8 mouse cellular contexts compared by ENCODE assay signal in the genomic region with DNA sequence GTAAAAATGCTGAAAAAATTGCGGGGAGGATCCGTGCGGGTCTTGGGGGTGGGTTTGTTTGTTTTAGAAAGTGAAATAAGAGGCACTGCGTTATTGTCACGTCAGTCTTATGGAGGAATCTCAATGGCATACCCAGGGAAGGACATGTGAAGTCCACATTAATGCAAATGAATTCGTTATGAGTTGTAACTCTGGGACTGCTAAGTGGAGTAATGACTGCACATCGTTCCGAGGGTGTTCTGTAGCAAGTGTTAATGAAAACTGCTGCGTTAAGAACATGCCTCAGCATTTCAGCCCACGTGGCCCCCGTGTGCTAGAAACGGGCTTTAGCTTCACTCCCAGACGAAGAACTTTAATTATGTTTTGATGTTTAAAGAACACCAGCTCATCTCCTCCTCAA. TPM values are rescaled to one million over a fixed set of nuclear protein-coding genes. Genes with fewer than 3 reads are reported as not detected.
DNase-seq lines count a peak whose midpoint lies in the region; ATAC-seq and TF ChIP-seq lines count a peak whose summit lies in the region.
"Had no signal": no experiment of that assay in that cellular context is flagged by ENCODE, and none has a peak within 500 bp of the region (broad histone marks: within the 10 kb centered on the region; RNA-seq: fewer than 3 reads in every experiment).

No protein-coding gene starts in this region.

- H3K27ac ChIP-seq in stomach, embryonic 15.5 days: peak overlapping the region; percentile 51; the same call in 1 of the 2 replicates
- no peak overlapping the region for H3K27ac ChIP-seq in stomach, postnatal 0 days (replicated peaks)
- peak overlapping the region; percentile 55; the same call in 1 of the 2 replicates for H3K27ac ChIP-seq in forebrain, embryonic 15.5 days (replicated peaks)
- no peak overlapping the region for H3K27ac ChIP-seq in midbrain, embryonic 11.5 days (ENCODE audit: low read depth, low read length)

- H3K4me3 ChIP-seq in stomach, embryonic 15.5 days (replicated peaks): no peak overlapping the region
- no peak overlapping the region for H3K4me3 ChIP-seq in stomach, postnatal 0 days (ENCODE audit: low read depth, low read length)
- peak overlapping the region; percentile 11 for H3K4me3 ChIP-seq in forebrain, embryonic 15.5 days
- no peak overlapping the region for H3K4me3 ChIP-seq in midbrain, embryonic 11.5 days (ENCODE audit: low read depth, low read length)

- no peak for TF ChIP-seq EP300 in stomach, postnatal 0 days (optimal IDR thresholded peaks at IDR 0.05)

- H3K4me1 ChIP-seq in stomach, embryonic 15.5 days: peaks cover 62% of the 10 kb centered on the region
- H3K4me1 ChIP-seq in stomach, postnatal 0 days (replicated peaks; ENCODE audit: control insufficient read depth, insufficient read depth): peaks cover 9% of the 10 kb centered on the region
- H3K4me1 ChIP-seq in forebrain, embryonic 15.5 days: peaks cover 71% of the 10 kb centered on the region
- H3K4me1 ChIP-seq in midbrain, embryonic 11.5 days (ENCODE audit: control insufficient read depth, insufficient read depth, low read length): peaks cover 62% of the 10 kb centered on the region

- 49% methylated on average over 13 of the region's 13 CpGs for WGBS in stomach, embryonic 15.5 days
- WGBS in stomach, postnatal 0 days: 50% methylated on average over 13 of the region's 13 CpGs
- 7% methylated on average over 13 of the region's 13 CpGs for WGBS in forebrain, embryonic 15.5 days
- WGBS in midbrain, embryonic 11.5 days: 39% methylated on average over 13 of the region's 13 CpGs

- no peak for ATAC-seq in stomach, embryonic 15.5 days (ENCODE audit: insufficient read depth, low FRiP score, low read depth)
- ATAC-seq in stomach, postnatal 0 days (ENCODE audit: low FRiP score, low TSS enrichment): no peak
- no peak for ATAC-seq in forebrain, embryonic 15.5 days (replicated peaks)
- no peak for ATAC-seq in midbrain, embryonic 11.5 days (ENCODE audit: low FRiP score)

- DNase-seq in stomach, postnatal 0 days (ENCODE audit: low spot score): no peak
- no peak for DNase-seq in midbrain, embryonic 11.5 days (ENCODE audit: low spot score, missing footprints)
- DNase-seq in adrenal gland, postnatal 14 days: no peak
- DNase-seq in ovary, postnatal 36 days (ENCODE audit: low spot score): no peak
- DNase-seq in gastrocnemius, postnatal 10 days: no peak
- DNase-seq: kidney, adult 11 months had no signal

- no peak for TF ChIP-seq CTCF in stomach, postnatal 0 days (IDR thresholded peaks at IDR 0.05; ENCODE audit: low read depth)

- no peaks in the 10 kb centered on the region for H3K9me3 ChIP-seq in stomach, embryonic 15.5 days
- no peaks in the 10 kb centered on the region for H3K9me3 ChIP-seq in stomach, postnatal 0 days (ENCODE audit: control insufficient read depth, low read length)
- H3K9me3 ChIP-seq in forebrain, embryonic 15.5 days: no peaks in the 10 kb centered on the region
- no peaks in the 10 kb centered on the region for H3K9me3 ChIP-seq in midbrain, embryonic 11.5 days (ENCODE audit: control insufficient read depth, low read length)

- peaks cover 3% of the 10 kb centered on the region for H3K36me3 ChIP-seq in stomach, embryonic 15.5 days
- no peaks in the 10 kb centered on the region for H3K36me3 ChIP-seq in stomach, postnatal 0 days (ENCODE audit: control insufficient read depth, insufficient read depth, low read length)
- H3K36me3 ChIP-seq in forebrain, embryonic 15.5 days: no peaks in the 10 kb centered on the region
- H3K36me3 ChIP-seq in midbrain, embryonic 11.5 days (ENCODE audit: control insufficient read depth, insufficient read depth, low read length): no peaks in the 10 kb centered on the region

- 0 out of 2 replicates have a peak overlapping the region, but pooled peaks have one; percentile 5 for H3K4me2 ChIP-seq in stomach, embryonic 15.5 days
- no peak overlapping the region for H3K4me2 ChIP-seq in stomach, postnatal 0 days (replicated peaks; ENCODE audit: low read depth)
- peak overlapping the region; percentile 26 for H3K4me2 ChIP-seq in forebrain, embryonic 15.5 days (replicated peaks)
- peak overlapping the region; percentile 75; the same call in 1 of the 2 replicates for H3K4me2 ChIP-seq in midbrain, embryonic 11.5 days

- no peak overlapping the region for H3K9ac ChIP-seq in stomach, embryonic 15.5 days
- no peak overlapping the region for H3K9ac ChIP-seq in stomach, postnatal 0 days (ENCODE audit: low read length)
- H3K9ac ChIP-seq in forebrain, embryonic 15.5 days (replicated peaks): no peak overlapping the region
- no peak overlapping the region for H3K9ac ChIP-seq in midbrain, embryonic 11.5 days (ENCODE audit: low read length)

- H3K27me3 ChIP-seq in stomach, embryonic 15.5 days (replicated peaks): no peaks in the 10 kb centered on the region
- H3K27me3 ChIP-seq in stomach, postnatal 0 days (ENCODE audit: control insufficient read depth, insufficient read depth, low read length): no peaks in the 10 kb centered on the region
- no peaks in the 10 kb centered on the region; the same call in 1 of the 2 replicates for H3K27me3 ChIP-seq in forebrain, embryonic 15.5 days
- H3K27me3 ChIP-seq in midbrain, embryonic 11.5 days (ENCODE audit: control insufficient read depth, insufficient read depth, low read length): no peaks in the 10 kb centered on the region

RNA-seq across cellular contexts. Expression of gene Tcf7l2, which starts 8.4 kb away (rescaled TPM):
- 85.2 and 89.4 TPM in 2 replicates for polyA plus RNA-seq in stomach, embryonic 15.5 days (2015; fragmentation: Nextera tagmentation; extraction: Ambion mirVana)
- polyA plus RNA-seq in stomach, postnatal 0 days (2015; fragmentation: Nextera tagmentation; extraction: Ambion mirVana): 40.6 and 41.7 TPM in 2 replicates
- 95.4 and 131 TPM in 2 replicates for polyA plus RNA-seq in forebrain, embryonic 15.5 days (2015; fragmentation: Nextera tagmentation; extraction: Ambion mirVana)
- polyA plus RNA-seq in midbrain, embryonic 11.5 days (2014; fragmentation: Nextera tagmentation; extraction: Ambion mirVana): 379 and 401 TPM in 2 replicates
- total RNA-seq in adrenal gland, postnatal 14 days (2021): 26.6 and 29.7 TPM in 2 replicates
- 10 to 100 TPM; 18.2 to 27.3 TPM for total RNA-seq in gastrocnemius, postnatal 10 days (2021)

Comparison
In these comparisons a context has a peak if more than half of its experiments do, and no peak if none do; other contexts are left out.
1. H3K27ac ChIP-seq: peak in stomach, embryonic 15.5 days (single experiment) and forebrain, embryonic 15.5 days (single experiment); none in stomach, postnatal 0 days (single experiment) and midbrain, embryonic 11.5 days (single experiment).